In the genomic region with DNA sequence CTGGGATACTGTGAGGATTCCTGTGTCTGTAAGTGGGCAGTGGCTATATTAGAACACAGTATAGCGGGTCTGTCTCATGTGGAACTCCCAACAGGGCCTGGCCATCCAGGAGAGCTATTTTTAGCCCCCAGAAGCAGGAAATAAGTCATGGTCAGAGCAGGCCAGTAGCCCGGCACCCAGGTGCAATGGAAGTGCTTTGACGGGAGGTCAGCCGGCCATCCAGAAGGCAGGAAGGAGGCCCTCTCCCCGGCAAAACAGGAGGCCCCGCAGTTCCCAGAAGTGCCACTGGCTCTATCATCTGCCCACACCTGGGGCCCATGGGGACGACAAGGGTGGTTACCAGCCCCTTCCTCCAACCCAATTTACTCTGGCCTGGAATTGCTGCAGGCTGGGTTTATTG, we compare ENCODE assay signal across 9 mouse cellular contexts. TPM values are rescaled to one million over a fixed set of nuclear protein-coding genes. Genes with fewer than 3 reads are reported as not detected.
DNase-seq lines count a peak whose midpoint lies in the region; ATAC-seq lines count a peak whose summit lies in the region.
"Had no signal": no experiment of that assay in that cellular context is flagged by ENCODE, and none has a peak within 500 bp of the region (broad histone marks: within the 10 kb centered on the region; RNA-seq: fewer than 3 reads in every experiment).

No protein-coding gene starts in this region.

- H3K36me3 ChIP-seq in hindbrain, embryonic 13.5 days: no peaks in the 10 kb centered on the region
- no peaks in the 10 kb centered on the region for H3K36me3 ChIP-seq in hindbrain, embryonic 16.5 days (ENCODE audit: control insufficient read depth, insufficient read depth, low read length)
- no peaks in the 10 kb centered on the region for H3K36me3 ChIP-seq in intestine, embryonic 15.5 days
- no peaks in the 10 kb centered on the region for H3K36me3 ChIP-seq in liver, embryonic 16.5 days (ENCODE audit: control insufficient read depth, insufficient read depth)
- no peaks in the 10 kb centered on the region for H3K36me3 ChIP-seq in forebrain, embryonic 13.5 days (ENCODE audit: poor library complexity, severe bottlenecking)

- no peak overlapping the region for H3K9ac ChIP-seq in hindbrain, embryonic 13.5 days
- no peak overlapping the region for H3K9ac ChIP-seq in hindbrain, embryonic 16.5 days (ENCODE audit: low read depth, low read length)
- no peak overlapping the region for H3K9ac ChIP-seq in intestine, embryonic 15.5 days
- H3K9ac ChIP-seq in liver, embryonic 16.5 days (ENCODE audit: low read depth, low read length): no peak overlapping the region
- no peak overlapping the region for H3K9ac ChIP-seq in forebrain, embryonic 13.5 days

- H3K27ac ChIP-seq in hindbrain, embryonic 13.5 days: peak overlapping the region; percentile 23; the same call in 1 of the 2 replicates
- no peak overlapping the region for H3K27ac ChIP-seq in hindbrain, embryonic 16.5 days (ENCODE audit: low read depth, low read length)
- peak overlapping the region; percentile 67; the same call in 1 of the 2 replicates for H3K27ac ChIP-seq in intestine, embryonic 15.5 days
- H3K27ac ChIP-seq in liver, embryonic 16.5 days (ENCODE audit: low read length): peak overlapping the region; percentile 38
- H3K27ac ChIP-seq in forebrain, embryonic 13.5 days: no peak overlapping the region

- peak; percentile 25 for DNase-seq in adrenal gland, postnatal 25 days
- DNase-seq in right cerebral cortex, adult 2 months (ENCODE audit: low spot score in 2 of 2): no peak
- DNase-seq in cerebellum, postnatal 36 days: no peak

- H3K9me3 ChIP-seq in hindbrain, embryonic 13.5 days: no peaks in the 10 kb centered on the region
- H3K9me3 ChIP-seq in hindbrain, embryonic 16.5 days (ENCODE audit: control insufficient read depth, low read length): no peaks in the 10 kb centered on the region
- no peaks in the 10 kb centered on the region for H3K9me3 ChIP-seq in intestine, embryonic 15.5 days
- H3K9me3 ChIP-seq in liver, embryonic 16.5 days (replicated peaks; ENCODE audit: control insufficient read depth, low read length): no peaks in the 10 kb centered on the region
- no peaks in the 10 kb centered on the region for H3K9me3 ChIP-seq in forebrain, embryonic 13.5 days (replicated peaks)

- peaks cover 9% of the 10 kb centered on the region; the same call in 1 of the 2 replicates for H3K27me3 ChIP-seq in hindbrain, embryonic 13.5 days
- H3K27me3 ChIP-seq in hindbrain, embryonic 16.5 days (replicated peaks; ENCODE audit: control insufficient read depth, insufficient read depth, low read length): no peaks in the 10 kb centered on the region
- no peaks in the 10 kb centered on the region for H3K27me3 ChIP-seq in intestine, embryonic 15.5 days (replicated peaks)
- H3K27me3 ChIP-seq in liver, embryonic 16.5 days (ENCODE audit: control insufficient read depth, insufficient read depth, low read depth, low read length): no peaks in the 10 kb centered on the region
- H3K27me3 ChIP-seq in forebrain, embryonic 13.5 days: no peaks in the 10 kb centered on the region

- no peak overlapping the region for H3K4me3 ChIP-seq in hindbrain, embryonic 13.5 days
- no peak overlapping the region for H3K4me3 ChIP-seq in hindbrain, embryonic 16.5 days (ENCODE audit: low read length)
- H3K4me3 ChIP-seq in intestine, embryonic 15.5 days (replicated peaks): no peak overlapping the region
- H3K4me3 ChIP-seq in liver, embryonic 16.5 days (ENCODE audit: low read depth, low read length): no peak overlapping the region
- H3K4me3 ChIP-seq in forebrain, embryonic 13.5 days: no peak overlapping the region

- no peak for ATAC-seq in hindbrain, embryonic 13.5 days (ENCODE audit: low FRiP score)
- no peak for ATAC-seq in hindbrain, embryonic 16.5 days
- no peak for ATAC-seq in intestine, embryonic 15.5 days
- no peak for ATAC-seq in liver, embryonic 16.5 days (ENCODE audit: low read depth)
- no peak for ATAC-seq in forebrain, embryonic 13.5 days

- 0 out of 2 replicates have a peak, but pooled peaks cover 13% of the 10 kb centered on the region for H3K4me1 ChIP-seq in hindbrain, embryonic 13.5 days (replicated peaks)
- H3K4me1 ChIP-seq in hindbrain, embryonic 16.5 days (ENCODE audit: control insufficient read depth, insufficient read depth, low read depth, low read length): no peaks in the 10 kb centered on the region
- peaks cover 11% of the 10 kb centered on the region for H3K4me1 ChIP-seq in intestine, embryonic 15.5 days (replicated peaks)
- H3K4me1 ChIP-seq in liver, embryonic 16.5 days (ENCODE audit: control insufficient read depth, low read depth, low read length): peaks cover 8% of the 10 kb centered on the region; the same call in 1 of the 2 replicates
- no peaks in the 10 kb centered on the region for H3K4me1 ChIP-seq in forebrain, embryonic 13.5 days

- 59% methylated on average over 7 of the region's 7 CpGs for WGBS in hindbrain, embryonic 13.5 days
- WGBS in hindbrain, embryonic 16.5 days: 71% methylated on average over 5 of the region's 7 CpGs
- 38% methylated on average over 7 of the region's 7 CpGs for WGBS in intestine, embryonic 15.5 days
- WGBS in liver, embryonic 16.5 days (ENCODE audit: insufficient replicate concordance): 15% methylated on average over 7 of the region's 7 CpGs
- 69% methylated on average over 7 of the region's 7 CpGs for WGBS in forebrain, embryonic 13.5 days

- no peak overlapping the region for H3K4me2 ChIP-seq in hindbrain, embryonic 13.5 days
- no peak overlapping the region for H3K4me2 ChIP-seq in hindbrain, embryonic 16.5 days (ENCODE audit: low read length)
- 0 out of 2 replicates have a peak overlapping the region, but pooled peaks have one; percentile 3 for H3K4me2 ChIP-seq in intestine, embryonic 15.5 days (replicated peaks)
- no peak overlapping the region for H3K4me2 ChIP-seq in liver, embryonic 16.5 days (ENCODE audit: low read depth, low read length)
- H3K4me2 ChIP-seq in forebrain, embryonic 13.5 days: no peak overlapping the region

RNA-seq across cellular contexts. Expression of a gene that starts 9.3 kb away (rescaled TPM):
- polyA plus RNA-seq in hindbrain, embryonic 13.5 days (2015; fragmentation: Nextera tagmentation; extraction: Ambion mirVana): 9.1 and 11.3 TPM in 2 replicates
- 8.5 and 10.5 TPM in 2 replicates for polyA plus RNA-seq in hindbrain, embryonic 16.5 days (2015; fragmentation: Nextera tagmentation; extraction: Ambion mirVana)
- 170 and 214 TPM in 2 replicates for total RNA-seq in adrenal gland, postnatal 25 days (2021)
- polyA plus RNA-seq in intestine, embryonic 15.5 days (2015; fragmentation: Nextera tagmentation; extraction: Ambion mirVana): 26.6 and 28.9 TPM in 2 replicates
- 7.3 and 9.7 TPM in 2 replicates for polyA plus RNA-seq in liver, embryonic 16.5 days (2015; fragmentation: Nextera tagmentation; extraction: Ambion mirVana)
- polyA plus RNA-seq in forebrain, embryonic 13.5 days (2015; fragmentation: Nextera tagmentation; extraction: Ambion mirVana): 14.3 and 19.7 TPM in 2 replicates

RNA-seq across cellular contexts. Expression of a gene that starts 59.3 kb away (rescaled TPM):
- polyA plus RNA-seq in hindbrain, embryonic 13.5 days (2015; fragmentation: Nextera tagmentation; extraction: Ambion mirVana): not detected in 2 replicates
- polyA plus RNA-seq in hindbrain, embryonic 16.5 days (2015; fragmentation: Nextera tagmentation; extraction: Ambion mirVana): not detected in 2 replicates
- not detected in 2 replicates for total RNA-seq in adrenal gland, postnatal 25 days (2021)
- not detected in 2 replicates for polyA plus RNA-seq in intestine, embryonic 15.5 days (2015; fragmentation: Nextera tagmentation; extraction: Ambion mirVana)
- polyA plus RNA-seq in liver, embryonic 16.5 days (2015; fragmentation: Nextera tagmentation; extraction: Ambion mirVana): not detected in 2 replicates
- not detected in 2 replicates for polyA plus RNA-seq in forebrain, embryonic 13.5 days (2015; fragmentation: Nextera tagmentation; extraction: Ambion mirVana)
- total RNA-seq: neutrophil, adult 5-6 weeks had no signal

Comparison
In these comparisons a context has a peak if more than half of its experiments do, and no peak if none do; other contexts are left out.
1. H3K27ac ChIP-seq: peak in hindbrain, embryonic 13.5 days (single experiment), intestine, embryonic 15.5 days (single experiment) and liver, embryonic 16.5 days (single experiment); none in hindbrain, embryonic 16.5 days (single experiment) and forebrain, embryonic 13.5 days (single experiment).